Mouse (Mus musculus) CH12.LX (cell line): ENCODE measurements around the gene Galnt17.

Experiments used
- CTCF ChIP-seq, 2 experiments: IDR thresholded peaks in 1 of 2; conservative IDR thresholded peaks in 1 of 2; 2 replicates each; pipeline ENCODE4 v1.5.1; 2011 to 2012; ENCODE audit warnings: low read depth in 2 of 2, low read length in 2 of 2, improper control_type of control experiment in 1 of 2, inconsistent platforms in 1 of 2, mild to moderate bottlenecking in 1 of 2, moderate library complexity in 1 of 2
- POLR2A ChIP-seq: IDR thresholded peaks from 2 replicates; pipeline ENCODE4 v1.6.1; 2011; ENCODE audit warnings: low read depth, mild to moderate bottlenecking, improper control_type of control experiment, low read length
- RCOR1 ChIP-seq: conservative IDR thresholded peaks from 2 replicates; pipeline ENCODE4 v1.6.1; 2012; ENCODE audit warnings: low read depth, mild to moderate bottlenecking, inconsistent platforms, low read length, improper control_type of control experiment
- USF1 ChIP-seq: IDR thresholded peaks from 2 replicates; pipeline ENCODE4 v1.6.1; 2014; ENCODE audit warnings: low read depth, mild to moderate bottlenecking, inconsistent platforms, low read length, improper control_type of control experiment

GRCm38 (mm10) chr5:131177851-131178250 lies 130.4 kb downstream of the Galnt17 start:
- TF ChIP-seq POLR2A (no peak), CTCF (conservative IDR thresholded peaks at IDR 0.05 in 1 of 2, IDR thresholded peaks at IDR 0.05 in 1 of 2; ENCODE audit: low read depth in 2 of 2, low read length in 2 of 2) (no peak), RCOR1 (no peak), USF1 (no peak)
